Mouse (Mus musculus) liver, adult 2 months (tissue): ENCODE measurements at regions not wholly inside any gene's neighbourhood (a gene's known extent, or its start where the extent isn't known, plus 50 kb on each side); places are given as distances from the start of the nearest gene placed in this dataset.

ENCODE experiments used
- CTCF ChIP-seq: fragments of 200-500 bp; IDR thresholded peaks from 2 replicates; pipeline ENCODE4 v1.5.1; 2011; ENCODE audit warnings: low read depth, low read length, control low read depth
- POLR2A ChIP-seq: fragments of 200-500 bp; IDR thresholded peaks from 2 replicates; pipeline ENCODE4 v1.6.1; 2011; ENCODE audit warnings: low read length, control low read depth; ENCODE audit not compliant: insufficient read depth; ENCODE audit errors: extremely low read depth

GRCm38 (mm10) chr4:33640576-33641255 lies 283.7 kb upstream of the Cnr1 start:
- no peak for TF ChIP-seq CTCF
- no peak for TF ChIP-seq POLR2A
